Mouse (Mus musculus): ENCODE data around the gene Hyal2. TPM values are rescaled to one million over a fixed set of nuclear protein-coding genes. Genes with fewer than 3 reads are reported as not detected.

Gene Hyal2
- polyA plus RNA-seq (2016; fragmentation: Nextera tagmentation; extraction: Ambion mirVana), result 143 and 150 TPM in 2 replicates

- no peaks in the 10 kb centered on the region for H3K9me3 ChIP-seq (replicated peaks)
- WGBS, result 3% methylated on average over 18 of the region's 18 CpGs
Observed at GRCm38 (mm10) chr9:107567702-107568319, at the start of gene Hyal2. TSS of gene Hyal2 (plus strand) at chr9:107567945.

DNA sequence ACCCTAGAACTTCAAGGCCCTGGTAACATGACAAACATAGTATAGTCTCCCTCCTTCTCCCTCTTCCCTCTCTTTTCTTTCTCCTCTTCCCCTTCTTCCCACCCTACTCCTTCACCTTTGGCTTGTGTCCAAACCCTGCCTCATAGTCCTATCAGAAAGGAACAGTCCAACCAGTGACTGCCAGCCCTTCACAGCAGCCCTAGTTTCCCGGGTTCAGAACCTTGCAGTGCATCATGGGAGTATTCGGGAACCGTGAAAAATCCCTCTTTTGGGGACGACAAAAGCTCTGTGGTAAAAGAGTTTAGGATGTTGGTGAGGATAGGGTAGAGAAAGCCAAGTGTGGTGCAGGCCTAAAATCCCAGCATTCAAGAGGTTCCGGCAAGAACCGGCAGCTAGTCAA is 47.4 kb upstream of the Hyal2 start:
- Histone ChIP-seq H3K4me3 (no peak overlapping the region), H3K27me3 (ENCODE audit: low read depth, poor library complexity, severe bottlenecking) (peaks cover 32% of the 10 kb centered on the region), H3K36me3 (no peaks in the 10 kb centered on the region), H3K27ac (replicated peaks) (peak overlapping the region; percentile 2; the same call in 1 of the 2 replicates), H3K4me1 (peaks cover 28% of the 10 kb centered on the region), H3K9me3 (replicated peaks) (no peaks in the 10 kb centered on the region)
- DNase-seq (ENCODE audit: low spot score), result no peak
- WGBS, result 53% methylated on average over 6 of the region's 6 CpGs

More at GRCm38 (mm10) chr9:107567702-107568319, at the start of gene Hyal2:
- H3K4me3 ChIP-seq, result peak within 1 kb of the TSS; percentile 89
- H3K4me1 ChIP-seq, result peaks cover 84% of the 10 kb centered on the region
- H3K27ac ChIP-seq (replicated peaks), result peak within 1 kb of the TSS; percentile 98
- peak; percentile 31 for DNase-seq (ENCODE audit: low spot score)
- peaks cover 54% of the 10 kb centered on the region for H3K36me3 ChIP-seq
- H3K27me3 ChIP-seq (ENCODE audit: low read depth, poor library complexity, severe bottlenecking), result no peaks in the 10 kb centered on the region

GRCm38 (mm10) chr9:107521190-107521589 is 46.6 kb upstream of the Hyal2 start:
- 76% methylated on average over 5 of the region's 5 CpGs for WGBS
- Histone ChIP-seq H3K36me3 (no peaks in the 10 kb centered on the region), H3K27me3 (ENCODE audit: low read depth, poor library complexity, severe bottlenecking) (peaks cover 41% of the 10 kb centered on the region), H3K9me3 (replicated peaks) (no peaks in the 10 kb centered on the region), H3K4me3 (no peak overlapping the region), H3K4me1 (peaks cover 31% of the 10 kb centered on the region), H3K27ac (replicated peaks) (peak overlapping the region; percentile 49; the same call in 1 of the 2 replicates)
- DNase-seq (ENCODE audit: low spot score), result no peak

DNA sequence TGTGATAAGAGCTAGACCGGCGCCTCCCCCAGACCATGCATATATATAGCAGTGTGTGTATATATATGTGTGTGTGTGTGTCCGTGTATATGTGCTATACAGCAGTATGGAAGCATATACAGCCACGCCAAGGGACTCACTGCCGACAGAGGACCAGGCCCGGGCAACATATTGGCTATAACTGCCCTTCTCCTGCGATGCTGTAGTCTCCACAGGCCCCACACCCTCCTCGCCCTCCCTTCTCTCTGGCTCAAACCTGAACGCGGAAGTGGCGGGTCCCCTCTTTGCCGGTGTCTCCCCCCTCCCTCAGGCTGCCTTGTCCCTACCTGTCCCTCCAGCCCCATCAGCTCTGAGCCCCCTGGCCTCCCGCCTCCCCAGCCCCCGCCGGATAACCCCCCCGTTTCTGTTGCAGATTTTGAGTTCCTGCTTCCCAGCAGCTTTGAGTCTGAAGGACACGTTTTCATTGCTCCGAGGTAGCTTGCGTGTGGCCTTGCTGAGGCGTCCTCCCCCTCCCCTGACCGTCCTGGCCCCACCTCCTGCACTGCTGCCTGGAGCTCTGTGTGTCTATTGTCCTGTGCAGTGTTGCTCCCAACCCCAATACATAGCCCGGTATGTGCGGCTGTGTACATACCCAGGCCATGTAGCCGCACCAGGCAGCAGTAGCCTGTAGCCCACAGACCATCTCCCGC is 45.9 kb upstream of the Hyal2 start:
- peak overlapping the region; percentile 36 for H3K4me3 ChIP-seq
- H3K4me1 ChIP-seq, result peaks cover 38% of the 10 kb centered on the region
- H3K27me3 ChIP-seq (ENCODE audit: low read depth, poor library complexity, severe bottlenecking), result peaks cover 47% of the 10 kb centered on the region
- 28% methylated on average over 24 of the region's 25 CpGs for WGBS
- H3K36me3 ChIP-seq, result no peaks in the 10 kb centered on the region
- H3K9me3 ChIP-seq (replicated peaks), result no peaks in the 10 kb centered on the region
- DNase-seq (ENCODE audit: low spot score), result no peak
- peak overlapping the region; percentile 76 for H3K27ac ChIP-seq (replicated peaks)

DNA sequence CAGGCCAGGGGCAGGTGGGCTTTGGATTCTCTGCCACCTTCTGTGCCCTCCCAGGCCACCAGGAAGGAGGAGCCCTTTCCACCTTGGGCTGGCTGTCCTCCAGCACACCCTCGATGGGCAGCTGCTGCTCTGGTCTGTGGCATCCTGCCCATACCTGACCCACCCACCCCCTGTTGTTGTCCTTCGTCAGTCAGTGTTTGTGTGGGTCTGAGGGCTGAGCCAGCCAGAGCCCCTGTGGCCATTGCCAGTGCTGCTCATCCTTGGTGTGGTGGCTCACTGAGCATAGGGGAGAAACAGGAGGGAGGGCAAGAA is 45.4 kb upstream of the Hyal2 start:
- Histone ChIP-seq H3K4me1 (peaks cover 43% of the 10 kb centered on the region), H3K4me3 (peak overlapping the region; percentile 36), H3K9me3 (replicated peaks) (no peaks in the 10 kb centered on the region), H3K27me3 (ENCODE audit: low read depth, poor library complexity, severe bottlenecking) (peaks cover 52% of the 10 kb centered on the region), H3K36me3 (no peaks in the 10 kb centered on the region), H3K27ac (replicated peaks) (peak overlapping the region; percentile 76)
- 55% methylated on average over 2 of the region's 2 CpGs for WGBS
- DNase-seq (ENCODE audit: low spot score), result no peak

- H3K27me3 ChIP-seq (ENCODE audit: low read depth, poor library complexity, severe bottlenecking), result peaks cover 75% of the 10 kb centered on the region
Observed at GRCm38 (mm10) chr9:107526198-107527026, 41.3 kb upstream of the Hyal2 start.

GRCm38 (mm10) chr9:107533791-107534407 is 33.8 kb upstream of the Hyal2 start, which contains the start of gene Tmem115:
TSS of gene Tmem115 (plus strand) at chr9:107533945.
- WGBS, result under 1% methylated on average over 48 of the region's 48 CpGs
- Histone ChIP-seq H3K27ac (replicated peaks) (peak within 1 kb of the TSS; percentile 86), H3K4me3 (peak within 1 kb of the TSS; percentile 85), H3K27me3 (ENCODE audit: low read depth, poor library complexity, severe bottlenecking) (0 out of 2 replicates have a peak, but pooled peaks cover 7% of the 10 kb centered on the region), H3K36me3 (peaks cover 25% of the 10 kb centered on the region), H3K9me3 (replicated peaks) (no peaks in the 10 kb centered on the region), H3K4me1 (peaks cover 45% of the 10 kb centered on the region)
- peak; percentile 93 for DNase-seq (ENCODE audit: low spot score)

More at GRCm38 (mm10) chr9:107526198-107527026, 41.3 kb upstream of the Hyal2 start:
- no peaks in the 10 kb centered on the region for H3K9me3 ChIP-seq (replicated peaks)
- H3K4me1 ChIP-seq, result peaks cover 31% of the 10 kb centered on the region
- DNase-seq (ENCODE audit: low spot score), result peak; percentile 88
- peak overlapping the region; percentile 52 for H3K27ac ChIP-seq (replicated peaks)
- H3K4me3 ChIP-seq, result peak overlapping the region; percentile 54
- WGBS, result 3% methylated on average over 44 of the region's 44 CpGs
- no peaks in the 10 kb centered on the region for H3K36me3 ChIP-seq

DNA sequence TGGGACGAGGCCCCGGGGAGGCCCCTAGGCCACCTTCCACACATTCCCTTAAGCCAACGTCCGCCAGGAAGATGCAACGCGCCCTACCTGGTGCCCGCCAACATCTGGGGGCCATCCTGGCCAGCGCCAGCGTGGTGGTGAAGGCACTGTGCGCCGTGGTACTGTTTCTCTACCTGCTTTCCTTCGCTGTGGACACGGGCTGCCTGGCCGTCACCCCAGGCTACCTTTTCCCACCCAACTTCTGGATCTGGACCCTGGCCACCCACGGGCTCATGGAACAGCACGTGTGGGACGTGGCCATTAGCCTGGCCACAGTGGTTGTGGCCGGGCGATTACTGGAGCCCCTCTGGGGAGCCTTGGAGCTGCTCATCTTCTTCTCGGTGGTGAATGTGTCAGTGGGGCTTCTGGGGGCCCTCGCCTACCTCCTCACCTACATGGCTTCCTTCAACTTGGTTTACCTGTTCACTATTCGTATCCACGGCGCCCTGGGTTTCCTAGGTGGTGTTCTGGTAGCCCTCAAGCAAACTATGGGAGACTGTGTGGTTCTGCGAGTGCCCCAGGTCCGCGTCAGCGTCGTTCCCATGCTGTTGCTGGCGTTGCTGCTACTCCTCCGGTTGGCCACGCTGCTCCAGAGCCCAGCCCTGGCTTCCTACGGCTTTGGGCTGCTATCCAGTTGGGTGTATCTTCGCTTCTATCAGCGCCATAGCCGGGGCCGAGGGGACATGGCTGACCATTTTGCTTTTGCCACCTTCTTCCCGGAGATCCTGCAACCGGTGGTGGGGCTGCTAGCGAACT is 33.1 kb upstream of the Hyal2 start:
- H3K36me3 ChIP-seq, result peaks cover 32% of the 10 kb centered on the region
- WGBS, result under 1% methylated on average over 40 of the region's 40 CpGs
- no peaks in the 10 kb centered on the region for H3K9me3 ChIP-seq (replicated peaks)
- H3K27me3 ChIP-seq (ENCODE audit: low read depth, poor library complexity, severe bottlenecking), result 0 out of 2 replicates have a peak, but pooled peaks cover 3% of the 10 kb centered on the region
- peaks cover 45% of the 10 kb centered on the region for H3K4me1 ChIP-seq
- peak overlapping the region; percentile 85 for H3K4me3 ChIP-seq
- peak; percentile 39 for DNase-seq (ENCODE audit: low spot score)
- peak overlapping the region; percentile 86 for H3K27ac ChIP-seq (replicated peaks)

DNA sequence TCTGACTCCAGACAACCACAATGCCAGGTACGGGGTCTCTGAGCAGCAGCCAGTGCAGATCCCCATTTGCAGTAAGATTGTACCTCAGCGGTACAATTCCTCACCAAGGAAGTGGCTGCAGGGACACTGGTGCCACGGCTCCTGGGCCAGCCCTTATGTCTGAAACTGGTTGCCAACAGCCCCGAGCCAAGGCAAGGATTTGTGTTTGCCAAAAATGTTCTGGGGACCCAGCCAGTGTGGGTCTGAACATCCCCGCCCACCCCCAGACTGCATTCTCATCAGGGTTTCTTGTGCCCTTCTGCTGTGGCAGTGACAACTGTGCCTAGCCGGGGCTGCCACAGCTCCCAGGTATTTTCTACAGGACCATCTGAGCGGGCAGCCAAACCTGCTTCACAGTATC is 29.5 kb upstream of the Hyal2 start:
- 92% methylated on average over 7 of the region's 7 CpGs for WGBS
- DNase-seq (ENCODE audit: low spot score), result no peak
- H3K4me1 ChIP-seq, result peaks cover 67% of the 10 kb centered on the region
- H3K36me3 ChIP-seq, result peaks cover 41% of the 10 kb centered on the region
- no peak overlapping the region for H3K4me3 ChIP-seq
- H3K27me3 ChIP-seq (ENCODE audit: low read depth, poor library complexity, severe bottlenecking), result no peaks in the 10 kb centered on the region
- H3K9me3 ChIP-seq (replicated peaks), result no peaks in the 10 kb centered on the region
- no peak overlapping the region for H3K27ac ChIP-seq (replicated peaks)

DNA sequence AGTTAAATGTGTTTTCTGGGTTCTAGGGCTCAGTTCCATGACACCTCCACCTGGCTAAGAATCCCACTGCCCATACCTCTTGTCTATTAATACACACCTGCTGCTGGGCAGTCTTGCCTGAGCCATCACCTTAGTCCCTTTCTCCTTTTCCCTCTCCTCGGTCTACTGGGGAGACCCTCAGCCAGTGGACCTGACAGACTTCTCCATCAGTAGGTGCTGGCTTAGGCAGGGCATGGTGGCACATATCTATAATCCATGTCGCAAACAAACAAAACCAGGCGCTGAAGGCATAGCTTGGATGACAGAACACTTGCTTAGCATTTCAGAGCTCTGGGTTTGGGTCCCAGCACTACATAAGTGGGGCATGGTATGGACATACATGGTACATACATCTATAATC is 29.0 kb upstream of the Hyal2 start:
- H3K36me3 ChIP-seq, result peaks cover 46% of the 10 kb centered on the region
- DNase-seq (ENCODE audit: low spot score), result no peak
- H3K4me3 ChIP-seq, result no peak overlapping the region
- no peak overlapping the region for H3K27ac ChIP-seq (replicated peaks)
- peaks cover 68% of the 10 kb centered on the region for H3K4me1 ChIP-seq
- H3K9me3 ChIP-seq (replicated peaks), result no peaks in the 10 kb centered on the region
- 96% methylated on average over 3 of the region's 3 CpGs for WGBS
- H3K27me3 ChIP-seq (ENCODE audit: low read depth, poor library complexity, severe bottlenecking), result no peaks in the 10 kb centered on the region

DNA sequence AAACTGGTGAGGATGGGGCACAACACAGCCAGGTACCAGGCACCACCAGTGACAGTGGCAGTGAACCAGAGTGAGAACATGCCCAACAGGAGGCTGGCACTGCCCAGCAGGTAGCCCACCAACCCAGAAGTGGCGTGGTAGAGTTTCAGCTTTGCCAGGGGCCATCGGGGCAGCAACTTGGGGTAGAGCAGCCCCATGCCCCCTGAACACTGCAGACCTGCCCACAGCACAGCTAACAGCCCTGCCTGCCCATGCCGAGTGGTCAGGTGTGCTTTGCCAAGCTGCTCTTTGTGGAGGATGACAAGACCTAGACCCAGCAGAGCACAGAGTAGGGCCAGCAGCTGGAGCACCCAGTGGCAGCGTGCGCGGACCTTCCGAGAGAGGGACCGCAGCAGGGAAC is 27.8 kb upstream of the Hyal2 start:
- Histone ChIP-seq H3K4me1 (peaks cover 60% of the 10 kb centered on the region), H3K4me3 (peak overlapping the region; percentile 7; the same call in 1 of the 2 replicates), H3K36me3 (peaks cover 58% of the 10 kb centered on the region)

More for the DNA sequence above, 27.8 kb upstream of the Hyal2 start:
- no peaks in the 10 kb centered on the region for H3K27me3 ChIP-seq (ENCODE audit: low read depth, poor library complexity, severe bottlenecking)
- DNase-seq (ENCODE audit: low spot score), result no peak
- no peak overlapping the region for H3K27ac ChIP-seq (replicated peaks)
- no peaks in the 10 kb centered on the region for H3K9me3 ChIP-seq (replicated peaks)
- 92% methylated on average over 8 of the region's 8 CpGs for WGBS

All from midbrain, embryonic 10.5 days (tissue).